Mouse (Mus musculus): Measurements from ENCODE around the gene Gm20388. TPM values are rescaled to one million over a fixed set of nuclear protein-coding genes. Genes with fewer than 3 reads are reported as not detected.

The Gm20388 gene
- total RNA-seq, 1 experiment, result 27.0 TPM

DNA sequence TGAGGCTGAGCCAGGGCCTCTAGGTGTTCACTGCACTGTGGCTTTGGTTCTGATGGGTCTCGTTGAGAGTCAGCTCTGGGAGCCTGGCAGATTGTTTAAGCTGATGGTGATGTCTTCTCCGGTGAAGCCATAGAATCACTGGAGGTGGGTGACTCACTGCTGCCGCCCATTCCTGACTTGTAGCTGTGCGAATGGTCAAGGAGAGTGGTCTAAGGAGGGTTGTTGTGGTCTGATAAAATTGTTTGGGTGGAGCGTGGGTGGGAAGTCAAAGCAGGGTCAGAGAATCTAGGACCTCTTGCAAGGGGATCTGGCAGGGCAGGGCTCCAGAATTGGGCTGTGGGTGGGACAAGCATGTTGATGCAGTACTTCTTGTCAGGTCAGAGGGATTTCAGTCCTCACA, 2100.0 kb downstream of the Gm20388 start:
- Histone ChIP-seq H3K4me1 (ENCODE audit: control insufficient read depth in 2 of 2, insufficient read depth in 2 of 2, low read length in 2 of 2, poor library complexity in 1 of 2) (no peaks in the 10 kb centered on the region), H3K27ac (ENCODE audit: insufficient read depth, low read depth, low read length, poor library complexity, severe bottlenecking) (no peak overlapping the region), H3K4me3 (ENCODE audit: insufficient read depth in 1 of 2, low read depth in 1 of 2, low read length in 2 of 2, poor library complexity in 1 of 2, severe bottlenecking in 1 of 2) (no peak overlapping the region), H3K9me3 (ENCODE audit: control insufficient read depth, insufficient read depth, low read depth, low read length) (no peaks in the 10 kb centered on the region), H3K9ac (ENCODE audit: insufficient read depth, low read depth, low read length, poor library complexity, severe bottlenecking) (no peak overlapping the region), H3K36me3 (ENCODE audit: control insufficient read depth, insufficient read depth, low read length, poor library complexity, severe bottlenecking) (peaks cover 29% of the 10 kb centered on the region)
- DNase-seq (ENCODE audit: low read depth, low spot score), result no peak
- in situ Hi-C loops (cut with MboI; ENCODE audit: low sequenced_read_pairs in 2 of 2, unreplicated experiment in 2 of 2), result no loop called here
- TF ChIP-seq MAFK (IDR thresholded peaks at IDR 0.05; ENCODE audit: insufficient read depth, low read depth, low read length) (no peak), CHD2 (IDR thresholded peaks at IDR 0.05; ENCODE audit: low read depth, low read length) (no peak), ZC3H11A (IDR thresholded peaks at IDR 0.05; ENCODE audit: borderline replicate concordance, low read depth, low read length) (no peak)

DNA sequence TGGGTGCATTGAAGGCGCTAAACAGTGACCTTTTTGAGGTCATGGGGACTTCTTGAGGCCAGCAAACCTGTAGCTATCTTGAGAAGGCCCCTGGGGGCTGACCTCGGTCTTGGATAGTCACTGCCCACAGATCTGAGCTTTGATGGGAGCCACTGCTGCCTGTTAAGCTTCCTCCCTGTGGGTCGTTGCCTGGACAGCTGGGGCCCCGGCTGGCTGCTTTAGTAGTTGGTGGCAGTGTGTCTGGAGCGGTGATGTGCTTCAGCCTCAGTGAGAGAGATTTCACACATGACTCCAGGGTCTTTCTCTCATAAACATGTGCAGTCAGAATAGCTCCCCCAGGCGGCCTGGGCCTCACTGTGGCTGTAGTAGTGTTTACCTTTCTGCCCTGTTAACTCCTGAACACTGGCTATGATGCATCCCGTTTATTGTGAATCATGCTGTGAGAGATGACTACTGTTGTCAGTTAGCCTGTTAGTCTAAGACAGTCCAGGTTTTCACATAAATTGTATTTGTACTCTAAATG, 2100.5 kb downstream of the Gm20388 start:
- Histone ChIP-seq H3K9me3 (ENCODE audit: control insufficient read depth, insufficient read depth, low read depth, low read length) (no peaks in the 10 kb centered on the region), H3K4me1 (ENCODE audit: control insufficient read depth in 2 of 2, insufficient read depth in 2 of 2, low read length in 2 of 2, poor library complexity in 1 of 2) (no peaks in the 10 kb centered on the region), H3K9ac (ENCODE audit: insufficient read depth, low read depth, low read length, poor library complexity, severe bottlenecking) (no peak overlapping the region), H3K27ac (ENCODE audit: insufficient read depth, low read depth, low read length, poor library complexity, severe bottlenecking) (no peak overlapping the region), H3K36me3 (ENCODE audit: control insufficient read depth, insufficient read depth, low read length, poor library complexity, severe bottlenecking) (peaks cover 29% of the 10 kb centered on the region), H3K4me3 (ENCODE audit: insufficient read depth in 1 of 2, low read depth in 1 of 2, low read length in 2 of 2, poor library complexity in 1 of 2, severe bottlenecking in 1 of 2) (no peak overlapping the region)
- no peak for TF ChIP-seq CHD2 (IDR thresholded peaks at IDR 0.05; ENCODE audit: low read depth, low read length)
- in situ Hi-C loops (cut with MboI; ENCODE audit: low sequenced_read_pairs in 2 of 2, unreplicated experiment in 2 of 2), result no loop called here
- no peak for DNase-seq (ENCODE audit: low read depth, low spot score)

GRCm38 (mm10) chr8:122014606-122015005, 2104.0 kb downstream of the Gm20388 start:
- Histone ChIP-seq H3K4me1 (ENCODE audit: control insufficient read depth in 2 of 2, insufficient read depth in 2 of 2, low read length in 2 of 2, poor library complexity in 1 of 2) (no peaks in the 10 kb centered on the region), H3K9me3 (ENCODE audit: control insufficient read depth, insufficient read depth, low read depth, low read length) (no peaks in the 10 kb centered on the region), H3K9ac (ENCODE audit: insufficient read depth, low read depth, low read length, poor library complexity, severe bottlenecking) (no peak overlapping the region), H3K36me3 (ENCODE audit: control insufficient read depth, insufficient read depth, low read length, poor library complexity, severe bottlenecking) (peaks cover 18% of the 10 kb centered on the region), H3K4me3 (ENCODE audit: insufficient read depth in 1 of 2, low read depth in 1 of 2, low read length in 2 of 2, poor library complexity in 1 of 2, severe bottlenecking in 1 of 2) (no peak overlapping the region), H3K27ac (ENCODE audit: insufficient read depth, low read depth, low read length, poor library complexity, severe bottlenecking) (no peak overlapping the region)
- TF ChIP-seq HCFC1 (IDR thresholded peaks at IDR 0.05; ENCODE audit: borderline replicate concordance, insufficient read depth, low read length) (no peak), MAFK (IDR thresholded peaks at IDR 0.05; ENCODE audit: insufficient read depth, low read depth, low read length) (no peak), ZC3H11A (IDR thresholded peaks at IDR 0.05; ENCODE audit: borderline replicate concordance, low read depth, low read length) (no peak), CHD2 (IDR thresholded peaks at IDR 0.05; ENCODE audit: low read depth, low read length) (no peak), ZNF384 (IDR thresholded peaks at IDR 0.05; ENCODE audit: low read depth, low read length) (no peak)
- in situ Hi-C loops (cut with MboI; ENCODE audit: low sequenced_read_pairs in 2 of 2, unreplicated experiment in 2 of 2), result no loop called here
- no peak for DNase-seq (ENCODE audit: low read depth, low spot score)

DNA sequence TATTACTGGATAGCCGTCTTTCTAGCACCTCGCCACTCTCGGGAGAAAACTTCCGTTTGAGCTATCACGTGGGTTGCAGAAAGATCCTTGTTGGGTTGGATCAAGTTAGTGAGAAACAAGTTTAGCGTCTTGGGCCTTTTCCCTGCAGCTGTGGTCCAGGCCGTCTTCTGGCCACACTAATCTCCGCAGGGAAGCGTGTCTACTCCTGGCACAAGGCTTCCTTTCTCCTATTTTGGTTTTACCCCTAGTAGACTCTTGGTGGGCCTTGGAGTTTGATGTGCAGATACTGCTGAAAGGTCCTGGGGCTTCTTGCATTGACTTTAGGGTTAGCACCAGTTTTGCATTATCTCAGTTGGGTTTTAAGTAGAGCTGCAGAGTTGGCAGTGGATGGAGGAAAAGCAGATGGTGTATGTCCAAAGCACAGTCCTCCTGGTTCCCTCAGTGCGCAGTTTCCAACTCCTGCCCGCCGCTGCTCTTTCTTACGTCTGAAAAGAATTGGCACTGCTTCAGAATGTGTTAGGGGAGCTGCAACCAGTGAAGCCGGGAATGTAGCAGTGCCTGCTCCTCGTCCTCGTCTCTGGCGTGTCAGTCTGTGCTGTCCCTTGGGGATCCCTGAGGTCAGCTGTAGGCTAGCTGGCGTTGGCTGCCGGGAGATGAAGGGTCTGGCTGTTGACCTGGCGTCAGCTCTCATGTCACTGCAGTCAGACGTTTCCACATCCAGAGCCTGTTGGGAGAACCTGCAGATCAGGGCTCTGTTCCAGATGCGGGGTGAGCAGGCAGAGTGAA, 2107.6 kb downstream of the Gm20388 start:
- Histone ChIP-seq H3K36me3 (ENCODE audit: control insufficient read depth, insufficient read depth, low read length, poor library complexity, severe bottlenecking) (peaks cover 28% of the 10 kb centered on the region), H3K4me3 (ENCODE audit: insufficient read depth in 1 of 2, low read depth in 1 of 2, low read length in 2 of 2, poor library complexity in 1 of 2, severe bottlenecking in 1 of 2) (no peak overlapping the region), H3K9ac (ENCODE audit: insufficient read depth, low read depth, low read length, poor library complexity, severe bottlenecking) (no peak overlapping the region), H3K4me1 (ENCODE audit: control insufficient read depth in 2 of 2, insufficient read depth in 2 of 2, low read length in 2 of 2, poor library complexity in 1 of 2) (no peaks in the 10 kb centered on the region), H3K27ac (ENCODE audit: insufficient read depth, low read depth, low read length, poor library complexity, severe bottlenecking) (no peak overlapping the region), H3K9me3 (ENCODE audit: control insufficient read depth, insufficient read depth, low read depth, low read length) (no peaks in the 10 kb centered on the region)
- no peak for DNase-seq (ENCODE audit: low read depth, low spot score)
- TF ChIP-seq ZC3H11A (IDR thresholded peaks at IDR 0.05; ENCODE audit: borderline replicate concordance, low read depth, low read length) (no peak), HCFC1 (IDR thresholded peaks at IDR 0.05; ENCODE audit: borderline replicate concordance, insufficient read depth, low read length) (no peak)
- in situ Hi-C loops (cut with MboI; ENCODE audit: low sequenced_read_pairs in 2 of 2, unreplicated experiment in 2 of 2), result no loop called here

DNA sequence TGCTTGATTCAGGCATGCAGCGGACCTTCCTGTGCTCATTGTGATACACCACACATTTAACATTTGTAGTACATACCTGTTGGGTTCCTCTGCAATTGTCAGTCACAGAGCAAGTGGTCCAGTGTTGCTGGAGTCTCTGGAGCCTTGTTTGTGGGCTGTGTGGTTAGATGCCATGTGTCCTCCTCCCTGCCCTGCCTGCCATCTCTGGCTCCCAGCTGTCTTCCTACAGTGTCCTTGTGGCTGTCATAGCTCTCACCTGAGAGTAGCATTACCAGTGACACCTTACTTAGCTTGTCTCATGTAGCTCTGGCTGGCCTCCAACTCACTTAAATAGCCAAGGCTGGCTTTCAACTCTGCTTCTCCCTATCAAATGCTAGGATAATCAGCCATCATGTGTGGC, 2108.5 kb downstream of the Gm20388 start:
- H3K9me3 ChIP-seq (ENCODE audit: control insufficient read depth, insufficient read depth, low read depth, low read length), result no peaks in the 10 kb centered on the region
- H3K4me1 ChIP-seq (ENCODE audit: control insufficient read depth in 2 of 2, insufficient read depth in 2 of 2, low read length in 2 of 2, poor library complexity in 1 of 2), result no peaks in the 10 kb centered on the region
- in situ Hi-C loops (cut with MboI; ENCODE audit: low sequenced_read_pairs in 2 of 2, unreplicated experiment in 2 of 2), result no loop called here
- DNase-seq (ENCODE audit: low read depth, low spot score), result no peak
- no peak overlapping the region for H3K4me3 ChIP-seq (ENCODE audit: insufficient read depth in 1 of 2, low read depth in 1 of 2, low read length in 2 of 2, poor library complexity in 1 of 2, severe bottlenecking in 1 of 2)
- no peak overlapping the region for H3K9ac ChIP-seq (ENCODE audit: insufficient read depth, low read depth, low read length, poor library complexity, severe bottlenecking)
- H3K27ac ChIP-seq (ENCODE audit: insufficient read depth, low read depth, low read length, poor library complexity, severe bottlenecking), result no peak overlapping the region
- H3K36me3 ChIP-seq (ENCODE audit: control insufficient read depth, insufficient read depth, low read length, poor library complexity, severe bottlenecking), result peaks cover 34% of the 10 kb centered on the region
- TF ChIP-seq CHD2 (IDR thresholded peaks at IDR 0.05; ENCODE audit: low read depth, low read length), result no peak
- no peak for TF ChIP-seq MAFK (IDR thresholded peaks at IDR 0.05; ENCODE audit: insufficient read depth, low read depth, low read length)
- TF ChIP-seq ZNF384 (IDR thresholded peaks at IDR 0.05; ENCODE audit: low read depth, low read length), result no peak
- TF ChIP-seq ZC3H11A (IDR thresholded peaks at IDR 0.05; ENCODE audit: borderline replicate concordance, low read depth, low read length), result no peak
- no peak for TF ChIP-seq HCFC1 (IDR thresholded peaks at IDR 0.05; ENCODE audit: borderline replicate concordance, insufficient read depth, low read length)
